Mouse (Mus musculus) intestine, embryonic 14.5 days (tissue): ENCODE data around the gene Dync1i2. TPM values are rescaled to one million over a fixed set of nuclear protein-coding genes. Genes with fewer than 3 reads are reported as not detected.

Source experiments
- ATAC-seq: fragments of 200-750 bp; cut with Nextera tagmentation; replicated peaks from 2 replicates; pipeline ENCODE4 v1.8.0; 2017; ENCODE audit warnings: low read depth, moderate number of reproducible peaks, moderate TSS enrichment, moderate library complexity; ENCODE audit not compliant: low FRiP score, low TSS enrichment
- DNase-seq: peaks from one replicate; pipeline ENCODE4 v3.0.0-alpha.2; 2018; ENCODE audit warnings: low spot score
- H3K27ac ChIP-seq: fragments of 300-500 bp; sonication (generic); 2 replicates; pipeline ENCODE4 v1.5.1; 2014; ENCODE audit warnings: low read depth, mild to moderate bottlenecking, control low read depth
- H3K27me3 ChIP-seq: fragments of 300-500 bp; sonication (generic); replicated peaks from 2 replicates; pipeline ENCODE4 v1.6.1; 2014; ENCODE audit warnings: low read length, control low read depth; ENCODE audit not compliant: control insufficient read depth, insufficient read depth
- H3K36me3 ChIP-seq: fragments of 300-500 bp; sonication (generic); 2 replicates; pipeline ENCODE4 v1.6.1; 2014; ENCODE audit warnings: low read length, control low read depth; ENCODE audit not compliant: control insufficient read depth, insufficient read depth
- H3K4me1 ChIP-seq: fragments of 300-500 bp; sonication (generic); replicated peaks from 2 replicates; pipeline ENCODE4 v1.6.1; 2014; ENCODE audit warnings: low read length, control low read depth, mixed read lengths; ENCODE audit not compliant: control insufficient read depth, insufficient read depth
- H3K4me2 ChIP-seq: fragments of 300-500 bp; sonication (generic); 2 replicates; pipeline ENCODE4 v1.6.1; 2014; ENCODE audit warnings: low read length
- H3K4me3 ChIP-seq: fragments of 300-500 bp; sonication (generic); 2 replicates; pipeline ENCODE4 v1.5.1; 2014; ENCODE audit warnings: low read depth, low read length, control low read depth, mixed read lengths
- H3K9ac ChIP-seq: fragments of 300-500 bp; sonication (generic); 2 replicates; pipeline ENCODE4 v1.6.1; 2014; ENCODE audit warnings: mild to moderate bottlenecking, low read length
- H3K9me3 ChIP-seq: fragments of 300-500 bp; sonication (generic); 2 replicates; pipeline ENCODE4 v1.6.1; 2016; ENCODE audit warnings: low read length, control low read depth; ENCODE audit not compliant: control insufficient read depth
- WGBS: fragments of 180-500 bp; shearing (Covaris S2); extraction: QIAGEN DNeasy Blood & Tissue Kit; methylation state at CpG from one replicate; pipeline ENCODE4 v1.1.7; 2014; 5-methylcytosine and 5-hydroxymethylcytosine counted together
- polyA plus RNA-seq: library from polyadenylated mRNA; unstranded; fragments of >200 nt; fragmentation: Nextera tagmentation; extraction: Ambion mirVana; gene quantifications from 2 replicates; pipeline ENCODE4 v1.2.1, GENCODE M21; 2014

Dync1i2 gene
- polyA plus RNA-seq, 1 experiment from 2014 or later = 95.9 TPM

DNA sequence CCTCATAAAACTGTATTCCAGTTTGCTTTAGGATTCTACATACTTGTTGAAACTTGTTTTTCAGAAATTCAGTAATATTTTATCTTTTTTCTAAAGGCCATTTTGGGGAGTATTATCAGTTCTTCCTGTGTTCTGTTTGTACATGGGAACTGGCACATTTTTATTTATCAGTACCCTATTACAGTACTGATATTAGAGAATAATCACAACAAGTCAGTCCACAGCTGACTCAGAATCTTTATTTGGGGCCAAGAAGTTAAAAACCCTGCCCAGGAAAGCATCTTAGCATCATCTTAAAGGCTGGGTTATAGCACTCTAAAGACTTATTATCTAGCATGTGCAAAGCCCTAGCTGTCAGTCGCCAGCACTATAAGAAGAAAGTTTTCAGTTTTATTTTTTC lies 18.1 kb downstream of the Dync1i2 start:
- Histone ChIP-seq H3K27me3 (no peaks in the 10 kb centered on the region), H3K4me2 (no peak overlapping the region), H3K9me3 (no peaks in the 10 kb centered on the region), H3K36me3 (peaks cover 30% of the 10 kb centered on the region), H3K27ac (no peak overlapping the region), H3K9ac (no peak overlapping the region), H3K4me3 (no peak overlapping the region), H3K4me1 (no peaks in the 10 kb centered on the region)
- no peak for ATAC-seq
- 90% methylated on average over 1 of the region's 1 CpGs for WGBS
- no peak for DNase-seq

DNA sequence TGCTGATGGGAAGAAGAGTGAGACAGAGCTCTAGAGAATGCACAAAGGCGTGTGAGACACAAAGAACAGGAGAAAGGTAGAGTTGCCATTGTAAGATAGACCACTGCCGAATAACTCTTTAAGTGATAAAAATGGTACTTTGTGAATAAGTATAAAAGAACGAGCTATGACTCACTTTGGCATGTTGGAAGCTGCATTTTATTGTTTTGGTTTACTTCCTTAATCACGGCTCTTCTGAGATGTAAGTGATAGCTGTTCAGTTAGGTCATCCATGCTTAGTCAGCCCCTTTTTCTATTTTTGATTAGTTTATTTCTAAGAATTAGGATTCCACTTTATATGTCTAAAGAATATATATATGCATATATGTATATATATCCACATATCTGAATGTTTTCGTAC lies 20.4 kb downstream of the Dync1i2 start:
- H3K4me1 ChIP-seq = no peaks in the 10 kb centered on the region
- H3K9me3 ChIP-seq = no peaks in the 10 kb centered on the region
- H3K27ac ChIP-seq = no peak overlapping the region
- H3K27me3 ChIP-seq = no peaks in the 10 kb centered on the region
- DNase-seq = no peak
- no peak for ATAC-seq
- 86% methylated on average over 5 of the region's 5 CpGs for WGBS
- no peak overlapping the region for H3K4me3 ChIP-seq
- peaks cover 31% of the 10 kb centered on the region for H3K36me3 ChIP-seq
- H3K9ac ChIP-seq = no peak overlapping the region
- H3K4me2 ChIP-seq = no peak overlapping the region

DNA sequence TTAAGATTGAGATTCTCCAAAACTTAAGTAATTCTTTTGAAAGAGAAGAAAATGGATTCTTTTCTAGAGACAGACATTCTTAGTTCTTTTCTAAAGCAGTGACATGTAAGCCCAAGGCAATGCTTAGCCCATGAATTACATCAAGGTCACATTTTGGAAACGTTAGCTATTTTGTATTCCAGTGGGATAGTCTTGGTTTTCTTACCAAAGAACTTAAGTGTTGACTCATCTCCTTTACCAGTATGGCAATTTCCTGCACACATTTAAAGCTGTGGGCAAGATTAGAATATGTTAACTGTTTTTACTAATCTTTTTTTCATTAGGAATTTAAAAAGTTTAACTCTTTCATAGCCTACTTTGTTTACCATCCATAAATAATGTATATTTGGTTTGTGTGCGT lies 21.5 kb downstream of the Dync1i2 start:
- WGBS = 86% methylated on average over 2 of the region's 2 CpGs
- Histone ChIP-seq H3K27me3 (no peaks in the 10 kb centered on the region), H3K9me3 (no peaks in the 10 kb centered on the region), H3K4me1 (no peaks in the 10 kb centered on the region), H3K9ac (no peak overlapping the region), H3K36me3 (peaks cover 38% of the 10 kb centered on the region), H3K27ac (no peak overlapping the region), H3K4me3 (no peak overlapping the region), H3K4me2 (no peak overlapping the region)
- DNase-seq (no peak), ATAC-seq (no peak)

DNA sequence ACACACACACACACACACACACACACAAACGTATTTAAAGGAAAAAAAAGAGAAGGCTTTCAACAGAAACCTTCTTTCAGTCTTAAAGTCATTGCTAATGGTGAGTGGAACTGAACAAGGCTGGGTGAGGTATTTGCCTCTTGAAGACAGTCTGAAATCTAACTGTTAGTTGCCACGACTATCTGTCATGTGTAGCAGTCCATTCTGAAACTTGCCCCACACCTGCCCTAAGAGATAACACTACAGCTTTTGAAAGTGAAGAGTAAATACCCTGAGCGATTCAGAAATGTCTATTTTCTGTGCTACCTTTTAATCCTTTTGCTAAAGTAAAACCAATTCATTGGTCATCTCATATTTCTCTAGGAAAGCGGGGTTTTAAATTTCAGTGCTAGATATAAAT lies 23.9 kb downstream of the Dync1i2 start:
- 85% methylated on average over 4 of the region's 4 CpGs for WGBS

DNA sequence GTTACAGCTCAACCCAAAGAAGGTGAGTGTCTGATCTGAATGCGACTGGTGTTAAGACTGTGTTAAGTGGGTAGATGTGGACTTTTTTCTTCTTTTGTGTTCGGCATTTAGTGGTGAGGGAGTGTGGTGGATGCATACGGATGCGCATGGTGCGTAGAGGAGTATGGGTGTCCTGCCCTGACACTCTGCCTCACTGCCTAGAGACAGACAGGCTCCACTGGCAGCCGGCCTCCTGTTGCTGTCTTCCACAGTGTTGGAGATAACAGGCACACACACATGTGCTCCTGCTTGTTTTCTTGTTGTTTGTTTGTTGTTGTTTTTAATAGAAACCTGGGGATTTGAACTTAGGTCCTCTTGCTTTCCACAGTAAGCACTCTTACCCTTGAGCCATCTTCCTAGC lies 24.5 kb downstream of the Dync1i2 start:
- Histone ChIP-seq H3K27ac (no peak overlapping the region), H3K4me2 (no peak overlapping the region), H3K36me3 (peaks cover 45% of the 10 kb centered on the region), H3K4me3 (no peak overlapping the region), H3K9me3 (no peaks in the 10 kb centered on the region), H3K27me3 (no peaks in the 10 kb centered on the region), H3K9ac (no peak overlapping the region), H3K4me1 (no peaks in the 10 kb centered on the region)
- DNase-seq (no peak), ATAC-seq (no peak)
- WGBS = 91% methylated on average over 6 of the region's 6 CpGs

More for the DNA sequence above, 23.9 kb downstream of the Dync1i2 start:
- Histone ChIP-seq H3K27me3 (no peaks in the 10 kb centered on the region), H3K36me3 (peaks cover 45% of the 10 kb centered on the region), H3K4me2 (no peak overlapping the region), H3K4me3 (no peak overlapping the region), H3K4me1 (no peaks in the 10 kb centered on the region), H3K9me3 (no peaks in the 10 kb centered on the region), H3K27ac (no peak overlapping the region), H3K9ac (no peak overlapping the region)
- no peak for ATAC-seq
- no peak for DNase-seq

DNA sequence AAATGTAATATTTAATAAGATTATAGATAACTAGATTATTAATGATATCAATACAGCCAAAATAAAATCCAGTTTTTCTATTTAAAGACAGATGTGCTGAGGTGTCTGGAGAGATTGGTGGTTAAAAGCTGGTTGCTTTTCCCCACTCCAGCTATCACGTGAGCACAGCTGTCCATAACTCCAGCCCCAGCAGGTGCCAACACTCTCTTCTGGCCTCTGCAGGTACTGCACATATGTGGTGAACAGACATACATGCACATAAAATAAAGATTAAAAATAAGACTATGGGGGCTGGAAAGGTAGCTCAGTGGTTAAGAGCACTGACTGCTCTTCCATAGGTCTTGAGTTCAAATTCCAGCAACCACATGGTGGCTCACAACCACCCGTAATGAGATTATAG lies 30.0 kb downstream of the Dync1i2 start:
- Histone ChIP-seq H3K9ac (no peak overlapping the region), H3K27me3 (no peaks in the 10 kb centered on the region), H3K4me3 (no peak overlapping the region), H3K9me3 (no peaks in the 10 kb centered on the region), H3K27ac (no peak overlapping the region), H3K4me2 (no peak overlapping the region), H3K4me1 (no peaks in the 10 kb centered on the region), H3K36me3 (peaks cover 57% of the 10 kb centered on the region)
- 92% methylated on average over 2 of the region's 2 CpGs for WGBS
- ATAC-seq (no peak), DNase-seq (no peak)

DNA sequence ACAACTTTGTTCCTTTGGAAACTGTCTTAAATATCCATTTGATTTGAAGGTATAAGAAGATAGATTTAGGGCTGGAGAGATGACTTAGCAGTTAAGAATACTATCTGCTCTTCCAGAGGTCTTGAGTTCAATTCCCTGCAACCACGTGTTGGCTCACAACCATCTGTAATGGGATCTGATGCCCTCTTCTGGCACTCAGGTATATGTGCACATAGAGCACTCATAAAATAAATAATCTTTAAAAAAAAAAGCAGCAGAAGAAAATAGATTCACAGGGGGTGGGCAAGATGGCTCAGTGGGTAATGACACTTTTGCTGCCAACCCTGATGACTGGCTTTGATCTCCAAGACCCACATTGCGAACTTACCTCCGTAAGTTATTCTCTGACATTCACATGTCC lies 30.7 kb downstream of the Dync1i2 start:
- H3K4me2 ChIP-seq = no peak overlapping the region
- H3K27me3 ChIP-seq = no peaks in the 10 kb centered on the region
- WGBS = 85% methylated on average over 3 of the region's 3 CpGs
- ATAC-seq (no peak), DNase-seq (no peak)
- no peaks in the 10 kb centered on the region for H3K9me3 ChIP-seq
- H3K27ac ChIP-seq = no peak overlapping the region
- H3K4me1 ChIP-seq = no peaks in the 10 kb centered on the region
- H3K4me3 ChIP-seq = no peak overlapping the region
- H3K36me3 ChIP-seq = peaks cover 57% of the 10 kb centered on the region
- no peak overlapping the region for H3K9ac ChIP-seq

DNA sequence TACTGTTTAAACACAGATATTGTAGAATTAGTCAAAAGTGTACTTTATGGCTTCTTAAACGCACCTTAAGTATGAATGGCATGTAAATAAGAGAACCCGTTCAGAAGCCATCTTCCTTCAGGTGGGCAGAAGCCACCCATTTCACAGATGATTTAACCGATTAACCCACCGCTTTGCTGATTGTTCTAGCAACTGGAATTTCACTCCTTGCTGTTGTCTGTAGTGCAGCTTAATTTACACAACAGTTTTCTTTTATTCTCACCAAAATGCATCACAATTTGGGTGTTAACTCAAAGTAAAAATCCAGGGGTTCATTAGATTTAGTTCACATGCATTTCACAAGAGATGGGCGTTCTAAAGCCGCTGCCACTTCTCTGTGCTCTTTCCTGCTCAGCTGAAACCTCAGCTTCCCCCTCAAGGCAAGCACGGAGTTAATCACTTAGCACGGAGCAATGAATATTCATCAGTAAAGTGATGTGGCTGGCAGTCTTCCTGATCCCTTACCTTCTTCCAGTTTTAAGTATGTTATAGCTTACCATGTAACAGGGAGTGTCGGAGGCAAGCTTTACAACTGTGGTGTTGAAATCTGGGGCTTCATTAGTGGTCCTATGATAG lies 31.7 kb downstream of the Dync1i2 start:
- DNase-seq (no peak), ATAC-seq (no peak)
- H3K4me2 ChIP-seq = no peak overlapping the region
- H3K4me1 ChIP-seq = no peaks in the 10 kb centered on the region
- no peak overlapping the region for H3K9ac ChIP-seq
- 81% methylated on average over 9 of the region's 9 CpGs for WGBS
- no peaks in the 10 kb centered on the region for H3K27me3 ChIP-seq
- no peak overlapping the region for H3K27ac ChIP-seq
- H3K9me3 ChIP-seq = no peaks in the 10 kb centered on the region
- H3K36me3 ChIP-seq = peaks cover 61% of the 10 kb centered on the region
- no peak overlapping the region for H3K4me3 ChIP-seq

DNA sequence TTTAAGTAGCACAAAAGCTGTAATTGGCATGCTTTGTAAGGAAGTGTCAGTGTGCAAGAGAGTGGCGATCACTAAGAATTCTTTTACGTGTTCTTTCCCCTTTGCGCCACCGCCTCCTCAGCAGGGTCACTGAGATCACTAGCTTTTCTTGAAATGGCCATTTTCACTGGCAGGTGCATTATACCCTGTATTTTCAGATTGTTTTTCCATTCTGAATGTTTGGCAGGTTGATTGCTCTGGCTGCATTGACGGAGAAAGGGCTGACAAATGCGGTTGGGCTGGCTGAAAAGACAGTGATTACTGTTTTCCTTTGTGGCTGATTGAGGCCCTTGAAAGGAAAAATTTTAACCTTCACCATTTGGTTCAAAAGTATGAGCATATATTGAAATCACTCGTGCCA lies 33.3 kb downstream of the Dync1i2 start:
- Histone ChIP-seq H3K4me1 (no peaks in the 10 kb centered on the region), H3K27me3 (no peaks in the 10 kb centered on the region), H3K27ac (no peak overlapping the region), H3K4me2 (no peak overlapping the region), H3K9ac (no peak overlapping the region), H3K9me3 (no peaks in the 10 kb centered on the region), H3K36me3 (peaks cover 59% of the 10 kb centered on the region), H3K4me3 (no peak overlapping the region)
- ATAC-seq (no peak), DNase-seq (no peak)
- WGBS = 93% methylated on average over 7 of the region's 7 CpGs
